Mouse (Mus musculus) midbrain, embryonic 13.5 days (tissue): ENCODE measurements around the gene 9030025P20Rik. TPM values are rescaled to one million over a fixed set of nuclear protein-coding genes. Genes with fewer than 3 reads are reported as not detected.
A peak's percentile ranks its signal among the peaks of the same experiment; 100 is the strongest.
"Not testable (repeated sequence)": the region's sequence is repeated elsewhere in the genome, so short reads cannot be mapped to it uniquely, and the experiment has no call there.

Experiments
- ATAC-seq: fragments of 200-750 bp; cut with Nextera tagmentation; 2 replicates; pipeline ENCODE4 v1.8.0; 2017; ENCODE audit warnings: mild to moderate bottlenecking, moderate TSS enrichment, moderate library complexity
- H3K27ac ChIP-seq: fragments of 300-500 bp; sonication (generic); 2 replicates; pipeline ENCODE4 v1.5.1; 2015; ENCODE audit warnings: inconsistent platforms, mild to moderate bottlenecking, moderate library complexity
- H3K27me3 ChIP-seq: fragments of 300-500 bp; sonication (generic); 2 replicates; pipeline ENCODE4 v1.6.1; 2015; ENCODE audit warnings: mild to moderate bottlenecking, inconsistent platforms
- H3K36me3 ChIP-seq: fragments of 300-500 bp; sonication (generic); 2 replicates; pipeline ENCODE4 v1.6.1; 2015; ENCODE audit warnings: mild to moderate bottlenecking, inconsistent platforms
- H3K4me1 ChIP-seq: fragments of 300-500 bp; sonication (generic); replicated peaks from 2 replicates; pipeline ENCODE4 v1.6.1; 2015; ENCODE audit warnings: inconsistent platforms
- H3K4me2 ChIP-seq: fragments of 300-500 bp; sonication (generic); replicated peaks from 2 replicates; pipeline ENCODE4 v1.6.1; 2015; ENCODE audit warnings: moderate library complexity, mild to moderate bottlenecking, inconsistent platforms
- H3K4me3 ChIP-seq: fragments of 300-500 bp; sonication (generic); replicated peaks from 2 replicates; pipeline ENCODE4 v1.5.1; 2015; ENCODE audit warnings: mild to moderate bottlenecking, inconsistent platforms
- H3K9ac ChIP-seq: fragments of 300-500 bp; sonication (generic); replicated peaks from 2 replicates; pipeline ENCODE4 v1.6.1; 2015; ENCODE audit warnings: mild to moderate bottlenecking, inconsistent platforms
- H3K9me3 ChIP-seq: fragments of 300-500 bp; sonication (generic); 2 replicates; pipeline ENCODE4 v1.6.1; 2016; ENCODE audit warnings: mild to moderate bottlenecking, inconsistent platforms
- WGBS: fragments of 180-500 bp; shearing (Covaris S2); methylation state at CpG from one replicate; pipeline ENCODE4 v1.1.7; 2015; 5-methylcytosine and 5-hydroxymethylcytosine counted together
- polyA plus RNA-seq: library from polyadenylated mRNA; unstranded; fragments of >200 nt; fragmentation: Nextera tagmentation; extraction: Ambion mirVana; gene quantifications from 2 replicates; pipeline ENCODE4 v1.2.1, GENCODE M21; 2015

The 9030025P20Rik gene
- polyA plus RNA-seq, 1 experiment from 2014 or later: 11.8 TPM

DNA sequence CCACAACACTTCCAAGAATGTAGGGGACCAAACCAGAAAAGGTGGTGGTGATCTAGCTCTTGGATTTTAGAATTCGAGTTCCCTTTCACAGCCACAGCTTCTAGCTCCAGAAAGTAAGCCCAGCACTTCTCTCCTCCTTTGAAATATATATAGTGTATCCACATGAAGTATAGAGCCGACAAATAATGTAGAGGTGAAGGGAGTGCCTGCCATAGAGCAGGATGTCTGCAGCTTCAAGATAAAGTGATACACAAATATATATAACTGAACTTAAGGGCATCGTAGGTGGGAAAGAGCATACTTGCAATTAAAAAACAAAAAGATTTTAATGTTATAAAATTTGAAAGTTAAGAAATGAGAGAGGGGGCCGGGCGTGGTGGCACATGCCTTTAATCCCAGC is 15.9 kb downstream of the 9030025P20Rik start:
- H3K36me3 ChIP-seq, H3K9ac ChIP-seq: not testable (repeated sequence)

DNA sequence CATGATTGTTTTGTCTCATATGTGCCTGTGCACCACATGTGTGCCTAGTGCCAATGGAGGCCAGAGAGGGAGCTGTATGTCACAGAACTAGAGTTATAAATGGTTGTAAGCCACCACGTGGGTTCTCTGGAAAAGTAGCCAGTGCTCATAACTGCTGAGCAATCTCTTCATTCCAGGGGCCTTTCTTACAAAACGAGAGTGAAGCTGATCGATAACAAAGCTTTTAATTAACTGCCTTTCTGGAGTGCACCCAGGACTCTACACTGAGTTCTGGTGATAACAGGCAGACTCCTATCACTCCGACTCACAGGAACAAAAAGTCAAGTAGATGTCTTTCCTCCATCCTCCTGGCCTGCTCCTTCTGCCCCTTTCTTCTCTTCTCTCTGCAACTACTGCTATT is 21.8 kb downstream of the 9030025P20Rik start:
- WGBS: no CpG with 5 or more reads among the region's 4 CpGs
- not testable (repeated sequence) for H3K36me3 ChIP-seq, H3K4me1 ChIP-seq, H3K27me3 ChIP-seq, ATAC-seq, H3K4me3 ChIP-seq, H3K4me2 ChIP-seq, H3K27ac ChIP-seq, H3K9ac ChIP-seq, H3K9me3 ChIP-seq

More for the DNA sequence above, 15.9 kb downstream of the 9030025P20Rik start:
- not testable (repeated sequence) for H3K27ac ChIP-seq, H3K4me3 ChIP-seq, H3K9me3 ChIP-seq, H3K4me2 ChIP-seq, H3K4me1 ChIP-seq, ATAC-seq, H3K27me3 ChIP-seq
- WGBS: no CpG with 5 or more reads among the region's 5 CpGs

GRCm38 (mm10) chr17:15009088-15009487 is 30.8 kb downstream of the 9030025P20Rik start:
- no CpG with 5 or more reads among the region's 3 CpGs for WGBS
- ATAC-seq: not testable (repeated sequence)

GRCm38 (mm10) chr17:15009706-15010413 is 31.6 kb downstream of the 9030025P20Rik start, which contains the start of gene Gm3435:
TSS of gene Gm3435 (plus strand) at chr17:15010176.
- peak; percentile 99 for ATAC-seq
- no CpG with 5 or more reads among the region's 60 CpGs for WGBS
- not testable (repeated sequence) for H3K9me3 ChIP-seq, H3K4me2 ChIP-seq, H3K9ac ChIP-seq, H3K36me3 ChIP-seq, H3K4me1 ChIP-seq, H3K27ac ChIP-seq, H3K27me3 ChIP-seq, H3K4me3 ChIP-seq

More at GRCm38 (mm10) chr17:15009088-15009487, 30.8 kb downstream of the 9030025P20Rik start:
- H3K4me2 ChIP-seq, H3K27me3 ChIP-seq, H3K4me3 ChIP-seq, H3K27ac ChIP-seq, H3K36me3 ChIP-seq, H3K9me3 ChIP-seq, H3K4me1 ChIP-seq, H3K9ac ChIP-seq: not testable (repeated sequence)

- H3K4me3 ChIP-seq, H3K4me1 ChIP-seq, H3K27ac ChIP-seq, H3K9ac ChIP-seq, ATAC-seq, H3K9me3 ChIP-seq, H3K4me2 ChIP-seq, H3K27me3 ChIP-seq, H3K36me3 ChIP-seq: not testable (repeated sequence)
- WGBS: 73% methylated on average over 3 of the region's 3 CpGs
Observed at GRCm38 (mm10) chr17:15021503-15022220, 43.4 kb downstream of the 9030025P20Rik start.

DNA sequence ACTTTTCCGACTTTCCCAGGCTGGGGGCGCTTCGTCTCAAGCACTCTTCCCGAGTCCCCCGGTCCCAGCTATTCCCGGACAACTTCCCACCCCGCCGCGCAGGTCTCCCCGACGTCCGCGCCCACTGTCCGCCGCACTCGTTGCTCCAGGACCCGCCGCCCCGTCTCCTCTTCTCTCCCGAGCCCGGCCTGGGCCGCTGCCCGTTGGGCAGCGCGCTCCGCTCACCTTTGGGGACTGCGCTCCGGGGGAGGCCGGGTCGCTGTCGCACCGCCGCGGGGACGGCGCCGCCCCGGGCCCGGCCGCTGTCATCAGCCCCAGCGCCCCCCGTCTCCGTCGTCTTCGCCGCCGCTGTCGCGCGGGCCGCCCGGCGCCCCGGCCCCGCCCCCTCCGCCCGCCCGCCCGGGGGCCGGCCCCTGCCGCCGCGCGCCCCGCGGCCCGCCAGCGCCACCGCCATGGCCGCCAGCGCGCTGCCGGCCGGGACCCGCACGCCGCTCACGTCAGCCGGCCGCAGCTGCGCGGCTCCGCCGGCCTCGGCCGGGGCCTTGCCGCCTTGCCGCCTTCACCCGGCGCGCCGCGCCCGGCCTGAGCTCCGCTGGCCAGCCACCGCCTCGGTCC is 45.7 kb downstream of the 9030025P20Rik start:
- peak; percentile 80 for ATAC-seq
- H3K27ac ChIP-seq, H3K36me3 ChIP-seq, H3K4me2 ChIP-seq, H3K9me3 ChIP-seq, H3K9ac ChIP-seq, H3K27me3 ChIP-seq, H3K4me1 ChIP-seq, H3K4me3 ChIP-seq: not testable (repeated sequence)
- whole genome bisulfite sequencing: no CpG with 5 or more reads among the region's 97 CpGs

GRCm38 (mm10) chr17:15024502-15025193 is 46.4 kb downstream of the 9030025P20Rik start:
- not testable (repeated sequence) for H3K36me3 ChIP-seq, H3K4me2 ChIP-seq, H3K27me3 ChIP-seq, H3K4me1 ChIP-seq, H3K27ac ChIP-seq, H3K9ac ChIP-seq, H3K9me3 ChIP-seq, H3K4me3 ChIP-seq
- no CpG with 5 or more reads among the region's 48 CpGs for WGBS
- peak; percentile 93 for ATAC-seq

DNA sequence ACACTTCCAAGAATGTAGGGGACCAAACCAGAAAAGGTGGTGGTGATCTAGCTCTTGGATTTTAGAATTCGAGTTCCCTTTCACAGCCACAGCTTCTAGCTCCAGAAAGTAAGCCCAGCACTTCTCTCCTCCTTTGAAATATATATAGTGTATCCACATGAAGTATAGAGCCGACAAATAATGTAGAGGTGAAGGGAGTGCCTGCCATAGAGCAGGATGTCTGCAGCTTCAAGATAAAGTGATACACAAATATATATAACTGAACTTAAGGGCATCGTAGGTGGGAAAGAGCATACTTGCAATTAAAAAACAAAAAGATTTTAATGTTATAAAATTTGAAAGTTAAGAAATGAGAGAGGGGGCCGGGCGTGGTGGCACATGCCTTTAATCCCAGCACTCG is 47.2 kb downstream of the 9030025P20Rik start:
- not testable (repeated sequence) for H3K36me3 ChIP-seq, H3K9ac ChIP-seq, H3K9me3 ChIP-seq, H3K27me3 ChIP-seq, H3K4me2 ChIP-seq, H3K4me1 ChIP-seq, H3K4me3 ChIP-seq, ATAC-seq, H3K27ac ChIP-seq
- no CpG with 5 or more reads among the region's 6 CpGs for WGBS

DNA sequence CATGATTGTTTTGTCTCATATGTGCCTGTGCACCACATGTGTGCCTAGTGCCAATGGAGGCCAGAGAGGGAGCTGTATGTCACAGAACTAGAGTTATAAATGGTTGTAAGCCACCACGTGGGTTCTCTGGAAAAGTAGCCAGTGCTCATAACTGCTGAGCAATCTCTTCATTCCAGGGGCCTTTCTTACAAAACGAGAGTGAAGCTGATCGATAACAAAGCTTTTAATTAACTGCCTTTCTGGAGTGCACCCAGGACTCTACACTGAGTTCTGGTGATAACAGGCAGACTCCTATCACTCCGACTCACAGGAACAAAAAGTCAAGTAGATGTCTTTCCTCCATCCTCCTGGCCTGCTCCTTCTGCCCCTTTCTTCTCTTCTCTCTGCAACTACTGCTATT is 53.1 kb downstream of the 9030025P20Rik start:
- not testable (repeated sequence) for H3K4me3 ChIP-seq, H3K9ac ChIP-seq, H3K4me1 ChIP-seq, H3K9me3 ChIP-seq, H3K4me2 ChIP-seq, H3K27me3 ChIP-seq, H3K27ac ChIP-seq, H3K36me3 ChIP-seq, ATAC-seq
- no CpG with 5 or more reads among the region's 4 CpGs for WGBS

GRCm38 (mm10) chr17:15040455-15040854 is 62.2 kb downstream of the 9030025P20Rik start:
- H3K27ac ChIP-seq, H3K4me2 ChIP-seq, H3K4me3 ChIP-seq, H3K4me1 ChIP-seq, H3K9ac ChIP-seq, H3K27me3 ChIP-seq, H3K36me3 ChIP-seq, ATAC-seq, H3K9me3 ChIP-seq: not testable (repeated sequence)
- no CpG with 5 or more reads among the region's 3 CpGs for WGBS
